Mouse (Mus musculus): ENCODE results near the gene Cyb5rl. TPM values are rescaled to one million over a fixed set of nuclear protein-coding genes. Genes with fewer than 3 reads are reported as not detected.

Cyb5rl gene
- polyA plus RNA-seq, 2 experiments: 1.2 to 1.7 TPM

GRCm38 (mm10) chr4:107035689-107036088 lies 31.1 kb upstream of the Cyb5rl start:
- Histone ChIP-seq H3K4me2 (ENCODE audit: low read depth) (no peak overlapping the region), H3K27me3 (ENCODE audit: control insufficient read depth, insufficient read depth, low read length) (no peaks in the 10 kb centered on the region), H3K9me3 (ENCODE audit: control insufficient read depth, low read length) (no peaks in the 10 kb centered on the region), H3K36me3 (replicated peaks; ENCODE audit: control insufficient read depth, insufficient read depth, low read depth) (peaks cover 47% of the 10 kb centered on the region), H3K4me1 (replicated peaks; ENCODE audit: control insufficient read depth in 2 of 2, insufficient read depth in 2 of 2, low read length in 1 of 2) (no peaks in the 10 kb centered on the region), H3K4me3 (ENCODE audit: insufficient read depth in 1 of 2, low read depth in 2 of 2, low read length in 2 of 2) (no peak overlapping the region), H3K27ac (no peak overlapping the region), H3K9ac (replicated peaks) (no peak overlapping the region)
- ATAC-seq (ENCODE audit: insufficient read depth) (peak; percentile 22; the same call in 1 of the 2 replicates), DNase-seq (ENCODE audit: low read depth in 3 of 3, low spot score in 3 of 3) (no peak)
- no peak for TF ChIP-seq CTCF (IDR thresholded peaks at IDR 0.05; ENCODE audit: low read depth)
- no peak for TF ChIP-seq EP300 (IDR thresholded peaks at IDR 0.05; ENCODE audit: low read depth)
- WGBS (ENCODE audit: insufficient replicate concordance): 84% methylated on average over 4 of the region's 4 CpGs

- ATAC-seq (ENCODE audit: insufficient read depth): no peak
- DNase-seq (ENCODE audit: low read depth in 3 of 3, low spot score in 3 of 3): no peak
- no peaks in the 10 kb centered on the region for H3K9me3 ChIP-seq (ENCODE audit: control insufficient read depth, low read length)
- no peak overlapping the region for H3K4me2 ChIP-seq (ENCODE audit: low read depth)
- H3K4me3 ChIP-seq (ENCODE audit: insufficient read depth in 1 of 2, low read depth in 2 of 2, low read length in 2 of 2): no peak overlapping the region
- H3K27me3 ChIP-seq (ENCODE audit: control insufficient read depth, insufficient read depth, low read length): no peaks in the 10 kb centered on the region
- no peak overlapping the region for H3K9ac ChIP-seq (replicated peaks)
- no peaks in the 10 kb centered on the region for H3K4me1 ChIP-seq (replicated peaks; ENCODE audit: control insufficient read depth in 2 of 2, insufficient read depth in 2 of 2, low read length in 1 of 2)
- peaks cover 51% of the 10 kb centered on the region for H3K36me3 ChIP-seq (replicated peaks; ENCODE audit: control insufficient read depth, insufficient read depth, low read depth)
- TF ChIP-seq CTCF (IDR thresholded peaks at IDR 0.05; ENCODE audit: low read depth) (0 out of 2 replicates have a peak, but pooled peaks have one; percentile 16), EP300 (IDR thresholded peaks at IDR 0.05; ENCODE audit: low read depth) (no peak)
- no peak overlapping the region for H3K27ac ChIP-seq
- 90% methylated on average over 2 of the region's 2 CpGs for WGBS (ENCODE audit: insufficient replicate concordance)
These were observed 29.8 kb upstream of the Cyb5rl start for GRCm38 (mm10) chr4:107036985-107037384.

- no peak overlapping the region for H3K27ac ChIP-seq
- WGBS (ENCODE audit: insufficient replicate concordance): 84% methylated on average over 4 of the region's 4 CpGs
- no peaks in the 10 kb centered on the region for H3K9me3 ChIP-seq (ENCODE audit: control insufficient read depth, low read length)
- no peaks in the 10 kb centered on the region for H3K27me3 ChIP-seq (ENCODE audit: control insufficient read depth, insufficient read depth, low read length)
- no peak for ATAC-seq (ENCODE audit: insufficient read depth)
- H3K4me3 ChIP-seq (ENCODE audit: insufficient read depth in 1 of 2, low read depth in 2 of 2, low read length in 2 of 2): no peak overlapping the region
- H3K36me3 ChIP-seq (replicated peaks; ENCODE audit: control insufficient read depth, insufficient read depth, low read depth): peaks cover 50% of the 10 kb centered on the region
- no peak for DNase-seq (ENCODE audit: low read depth in 3 of 3, low spot score in 3 of 3)
- H3K4me2 ChIP-seq (ENCODE audit: low read depth): no peak overlapping the region
- TF ChIP-seq EP300 (IDR thresholded peaks at IDR 0.05; ENCODE audit: low read depth): no peak
- TF ChIP-seq CTCF (IDR thresholded peaks at IDR 0.05; ENCODE audit: low read depth): no peak
- no peak overlapping the region for H3K9ac ChIP-seq (replicated peaks)
- H3K4me1 ChIP-seq (replicated peaks; ENCODE audit: control insufficient read depth in 2 of 2, insufficient read depth in 2 of 2, low read length in 1 of 2): no peaks in the 10 kb centered on the region
These were observed 28.5 kb upstream of the Cyb5rl start for GRCm38 (mm10) chr4:107038303-107038702.

GRCm38 (mm10) chr4:107039270-107039669 lies 27.5 kb upstream of the Cyb5rl start:
- Histone ChIP-seq H3K9ac (replicated peaks) (no peak overlapping the region), H3K4me2 (ENCODE audit: low read depth) (no peak overlapping the region), H3K9me3 (ENCODE audit: control insufficient read depth, low read length) (no peaks in the 10 kb centered on the region), H3K4me1 (replicated peaks; ENCODE audit: control insufficient read depth in 2 of 2, insufficient read depth in 2 of 2, low read length in 1 of 2) (no peaks in the 10 kb centered on the region), H3K27ac (no peak overlapping the region), H3K36me3 (replicated peaks; ENCODE audit: control insufficient read depth, insufficient read depth, low read depth) (peaks cover 49% of the 10 kb centered on the region), H3K4me3 (ENCODE audit: insufficient read depth in 1 of 2, low read depth in 2 of 2, low read length in 2 of 2) (no peak overlapping the region), H3K27me3 (ENCODE audit: control insufficient read depth, insufficient read depth, low read length) (no peaks in the 10 kb centered on the region)
- no peak for TF ChIP-seq EP300 (IDR thresholded peaks at IDR 0.05; ENCODE audit: low read depth)
- TF ChIP-seq CTCF (IDR thresholded peaks at IDR 0.05; ENCODE audit: low read depth): no peak
- 86% methylated on average over 8 of the region's 8 CpGs for WGBS (ENCODE audit: insufficient replicate concordance)
- DNase-seq (ENCODE audit: low read depth in 3 of 3, low spot score in 3 of 3) (no peak), ATAC-seq (ENCODE audit: insufficient read depth) (no peak)

- DNase-seq (ENCODE audit: low read depth in 3 of 3, low spot score in 3 of 3) (no peak), ATAC-seq (ENCODE audit: insufficient read depth) (no peak)
- peaks cover 57% of the 10 kb centered on the region for H3K36me3 ChIP-seq (replicated peaks; ENCODE audit: control insufficient read depth, insufficient read depth, low read depth)
- no peak overlapping the region for H3K4me2 ChIP-seq (ENCODE audit: low read depth)
- H3K4me1 ChIP-seq (replicated peaks; ENCODE audit: control insufficient read depth in 2 of 2, insufficient read depth in 2 of 2, low read length in 1 of 2): no peaks in the 10 kb centered on the region
- no peaks in the 10 kb centered on the region for H3K27me3 ChIP-seq (ENCODE audit: control insufficient read depth, insufficient read depth, low read length)
- no peak for TF ChIP-seq CTCF (IDR thresholded peaks at IDR 0.05; ENCODE audit: low read depth)
- TF ChIP-seq EP300 (IDR thresholded peaks at IDR 0.05; ENCODE audit: low read depth): no peak
- no peak overlapping the region for H3K27ac ChIP-seq
- H3K4me3 ChIP-seq (ENCODE audit: insufficient read depth in 1 of 2, low read depth in 2 of 2, low read length in 2 of 2): no peak overlapping the region
- H3K9ac ChIP-seq (replicated peaks): no peak overlapping the region
- 63% methylated on average over 6 of the region's 6 CpGs for WGBS (ENCODE audit: insufficient replicate concordance)
- H3K9me3 ChIP-seq (ENCODE audit: control insufficient read depth, low read length): no peaks in the 10 kb centered on the region
These were observed 24.5 kb upstream of the Cyb5rl start for GRCm38 (mm10) chr4:107042304-107042703.

All from liver, embryonic 14.5 days (tissue).